8 mouse cellular contexts compared by ENCODE assay signal in genomic region chr2:30472731-30473351, GRCm38 (mm10). TPM values are rescaled to one million over a fixed set of nuclear protein-coding genes. Genes with fewer than 3 reads are reported as not detected.
A peak's percentile ranks its signal among the peaks of the same experiment; 100 is the strongest.
DNase-seq lines count a peak whose midpoint lies in the region; ATAC-seq and TF ChIP-seq lines count a peak whose summit lies in the region.

No protein-coding gene starts in this region.

- H3K4me2 ChIP-seq in embryonic facial prominence, embryonic 13.5 days, result peak overlapping the region; percentile 96
- peak overlapping the region; percentile 99 for H3K4me2 ChIP-seq in heart, embryonic 16.5 days (ENCODE audit: low read depth, low read length)
- peak overlapping the region; percentile 94 for H3K4me2 ChIP-seq in midbrain, embryonic 12.5 days (replicated peaks)

- peak overlapping the region; percentile 80 for H3K9ac ChIP-seq in ES-Bruce4 (ENCODE audit: low read depth, poor library complexity, severe bottlenecking)
- peak overlapping the region; percentile 100 for H3K9ac ChIP-seq in embryonic facial prominence, embryonic 13.5 days
- H3K9ac ChIP-seq in heart, embryonic 16.5 days (ENCODE audit: low read length), result peak overlapping the region; percentile 93
- peak overlapping the region; percentile 96 for H3K9ac ChIP-seq in midbrain, embryonic 12.5 days (replicated peaks)

- no peak overlapping the region for H3K27ac ChIP-seq in ES-Bruce4 (ENCODE audit: insufficient read depth, low read length)
- peak overlapping the region; percentile 99 for H3K27ac ChIP-seq in embryonic facial prominence, embryonic 13.5 days
- peak overlapping the region; percentile 90 for H3K27ac ChIP-seq in heart, embryonic 16.5 days (ENCODE audit: low read length)
- H3K27ac ChIP-seq in midbrain, embryonic 12.5 days (replicated peaks), result peak overlapping the region; percentile 89

- under 1% methylated on average over 58 of the region's 60 CpGs for WGBS in embryonic facial prominence, embryonic 13.5 days
- WGBS in heart, embryonic 16.5 days, result under 1% methylated on average over 60 of the region's 60 CpGs
- WGBS in midbrain, embryonic 12.5 days, result under 1% methylated on average over 60 of the region's 60 CpGs

- H3K4me1 ChIP-seq in ES-Bruce4 (ENCODE audit: control insufficient read depth, insufficient read depth, low read length), result peaks cover 11% of the 10 kb centered on the region
- H3K4me1 ChIP-seq in embryonic facial prominence, embryonic 13.5 days, result peaks cover 40% of the 10 kb centered on the region
- peaks cover 13% of the 10 kb centered on the region for H3K4me1 ChIP-seq in heart, embryonic 16.5 days (ENCODE audit: control insufficient read depth, insufficient read depth, low read length)
- peaks cover 45% of the 10 kb centered on the region for H3K4me1 ChIP-seq in midbrain, embryonic 12.5 days

- no peaks in the 10 kb centered on the region for H3K36me3 ChIP-seq in ES-Bruce4 (ENCODE audit: control insufficient read depth, insufficient read depth, low read length, poor library complexity, severe bottlenecking)
- no peaks in the 10 kb centered on the region for H3K36me3 ChIP-seq in embryonic facial prominence, embryonic 13.5 days
- H3K36me3 ChIP-seq in heart, embryonic 16.5 days (ENCODE audit: control insufficient read depth, insufficient read depth), result no peaks in the 10 kb centered on the region
- no peaks in the 10 kb centered on the region for H3K36me3 ChIP-seq in midbrain, embryonic 12.5 days

- no peak for ATAC-seq in embryonic facial prominence, embryonic 13.5 days (ENCODE audit: insufficient number of reproducible peaks, insufficient read depth, low FRiP score, low TSS enrichment, low read depth)
- ATAC-seq in heart, embryonic 16.5 days (replicated peaks; ENCODE audit: extremely low read depth, insufficient read depth, low FRiP score), result no peak
- no peak for ATAC-seq in midbrain, embryonic 12.5 days (ENCODE audit: low FRiP score, low read depth)

- DNase-seq in cerebellum, adult 8-10 months, result peak; percentile 17
- DNase-seq in cerebellum, postnatal 36 days, result no peak
- peak; percentile 62 for DNase-seq in kidney, postnatal 14 days
- peak; percentile 44 for DNase-seq in urinary bladder, postnatal 25 days (ENCODE audit: low spot score)

- H3K4me3 ChIP-seq in ES-Bruce4 (ENCODE audit: low read depth, low read length), result peak overlapping the region; percentile 88
- H3K4me3 ChIP-seq in embryonic facial prominence, embryonic 13.5 days, result peak overlapping the region; percentile 99
- H3K4me3 ChIP-seq in heart, embryonic 16.5 days (ENCODE audit: low read length), result peak overlapping the region; percentile 68
- H3K4me3 ChIP-seq in midbrain, embryonic 12.5 days, result peak overlapping the region; percentile 88

- no peaks in the 10 kb centered on the region for H3K9me3 ChIP-seq in ES-Bruce4 (replicated peaks; ENCODE audit: control insufficient read depth, insufficient read depth, low read length, poor library complexity, severe bottlenecking)
- H3K9me3 ChIP-seq in embryonic facial prominence, embryonic 13.5 days, result no peaks in the 10 kb centered on the region
- no peaks in the 10 kb centered on the region for H3K9me3 ChIP-seq in heart, embryonic 16.5 days (replicated peaks; ENCODE audit: control insufficient read depth, low read length)
- no peaks in the 10 kb centered on the region for H3K9me3 ChIP-seq in midbrain, embryonic 12.5 days

- no peak for TF ChIP-seq CTCF in ES-Bruce4 (IDR thresholded peaks at IDR 0.05; ENCODE audit: low read depth, low read length)

- TF ChIP-seq POLR2A in ES-Bruce4 (IDR thresholded peaks at IDR 0.05; ENCODE audit: insufficient read depth, low read length), result no peak

- H3K27me3 ChIP-seq in ES-Bruce4 (ENCODE audit: control insufficient read depth, insufficient read depth, low read length, poor library complexity, severe bottlenecking), result no peaks in the 10 kb centered on the region
- H3K27me3 ChIP-seq in embryonic facial prominence, embryonic 13.5 days, result no peaks in the 10 kb centered on the region
- peaks cover 2% of the 10 kb centered on the region; the same call in 1 of the 2 replicates for H3K27me3 ChIP-seq in heart, embryonic 16.5 days (ENCODE audit: control insufficient read depth, insufficient read depth, low read length)
- peaks cover 32% of the 10 kb centered on the region for H3K27me3 ChIP-seq in midbrain, embryonic 12.5 days

- no peak for TF ChIP-seq EP300 in ES-Bruce4 (IDR thresholded peaks at IDR 0.05; ENCODE audit: insufficient read depth, low read depth, low read length)

RNA-seq across cellular contexts. Expression of gene Ier5l, which starts 1.2 kb away (rescaled TPM):
- 5.3 and 6.2 TPM in 2 replicates for polyA plus RNA-seq in ES-Bruce4 (2011; ENCODE audit: insufficient read depth, insufficient read length, low read depth, missing spikeins)
- polyA plus RNA-seq in embryonic facial prominence, embryonic 13.5 days (2015; fragmentation: Nextera tagmentation; extraction: Ambion mirVana), result 3.5 and 4.0 TPM in 2 replicates
- 0.72 and 0.85 TPM in 2 replicates for polyA plus RNA-seq in heart, embryonic 16.5 days (2015; fragmentation: Nextera tagmentation; extraction: Ambion mirVana)
- polyA plus RNA-seq in midbrain, embryonic 12.5 days (2016; fragmentation: Nextera tagmentation; extraction: Ambion mirVana), result 2.7 and 3.4 TPM in 2 replicates

RNA-seq across cellular contexts. Expression of gene Ptpa, which starts 57.0 kb away (rescaled TPM):
- polyA plus RNA-seq in ES-Bruce4 (2011; ENCODE audit: insufficient read depth, insufficient read length, low read depth, missing spikeins), result 83.1 and 91.6 TPM in 2 replicates
- 150 and 163 TPM in 2 replicates for polyA plus RNA-seq in embryonic facial prominence, embryonic 13.5 days (2015; fragmentation: Nextera tagmentation; extraction: Ambion mirVana)
- polyA plus RNA-seq in heart, embryonic 16.5 days (2015; fragmentation: Nextera tagmentation; extraction: Ambion mirVana), result 125 and 126 TPM in 2 replicates
- polyA plus RNA-seq in midbrain, embryonic 12.5 days (2016; fragmentation: Nextera tagmentation; extraction: Ambion mirVana), result 128 and 129 TPM in 2 replicates

RNA-seq across cellular contexts. Expression of gene Crat, which starts 57.2 kb away (rescaled TPM):
- polyA plus RNA-seq in ES-Bruce4 (2011; ENCODE audit: insufficient read depth, insufficient read length, low read depth, missing spikeins), result 8.9 and 12.3 TPM in 2 replicates
- 22.5 and 25.0 TPM in 2 replicates for polyA plus RNA-seq in embryonic facial prominence, embryonic 13.5 days (2015; fragmentation: Nextera tagmentation; extraction: Ambion mirVana)
- polyA plus RNA-seq in heart, embryonic 16.5 days (2015; fragmentation: Nextera tagmentation; extraction: Ambion mirVana), result 164 and 169 TPM in 2 replicates
- 20.4 and 22.6 TPM in 2 replicates for polyA plus RNA-seq in midbrain, embryonic 12.5 days (2016; fragmentation: Nextera tagmentation; extraction: Ambion mirVana)

Comparison
In these comparisons a context has a peak if more than half of its experiments do, and no peak if none do; other contexts are left out.
1. DNase-seq: peak in cerebellum, adult 8-10 months (single experiment), kidney, postnatal 14 days (single experiment) and urinary bladder, postnatal 25 days (single experiment); none in cerebellum, postnatal 36 days (0 of 2).
2. Peak in every context shown above with its lines, with median percentiles within 50 percentile points of each other: H3K4me3 ChIP-seq, H3K9ac ChIP-seq and H3K4me2 ChIP-seq.